Comparison of ENCODE assay signal across 10 mouse cellular contexts in genomic region chr16:26400971-26401370, GRCm38 (mm10). TPM values are rescaled to one million over a fixed set of nuclear protein-coding genes. Genes with fewer than 3 reads are reported as not detected.
DNase-seq lines count a peak whose midpoint lies in the region; ATAC-seq lines count a peak whose summit lies in the region.
"Had no signal": no experiment of that assay in that cellular context is flagged by ENCODE, and none has a peak within 500 bp of the region (broad histone marks: within the 10 kb centered on the region; RNA-seq: fewer than 3 reads in every experiment).

No protein-coding gene starts in this region.

- H3K27me3 ChIP-seq in stomach, embryonic 15.5 days (replicated peaks) = no peaks in the 10 kb centered on the region
- H3K27me3 ChIP-seq: liver, embryonic 12.5 days had no signal

- WGBS in stomach, embryonic 15.5 days = 28% methylated on average over 3 of the region's 3 CpGs

- H3K27ac ChIP-seq in stomach, embryonic 15.5 days = peak overlapping the region; percentile 35; the same call in 1 of the 2 replicates
- H3K27ac ChIP-seq: liver, embryonic 12.5 days; midbrain, embryonic 10.5 days had no signal

- ATAC-seq in stomach, embryonic 15.5 days (ENCODE audit: insufficient read depth, low FRiP score, low read depth) = no peak
- ATAC-seq: liver, embryonic 12.5 days had no signal

- H3K4me3 ChIP-seq in stomach, embryonic 15.5 days (replicated peaks) = no peak overlapping the region
- H3K4me3 ChIP-seq: liver, embryonic 12.5 days; midbrain, embryonic 10.5 days had no signal

- no peaks in the 10 kb centered on the region for H3K9me3 ChIP-seq in stomach, embryonic 15.5 days
- H3K9me3 ChIP-seq: liver, embryonic 12.5 days; midbrain, embryonic 10.5 days had no signal

- peak; percentile 10 to 11 for DNase-seq in heart, adult 18-20 months
- no peak for DNase-seq in heart, postnatal 36 days
- peak; percentile 29 to 34 for DNase-seq in right cerebral cortex, postnatal 10 days (ENCODE audit: low spot score in 2 of 2)
- no peak for DNase-seq in right cerebral cortex, postnatal 14 days
- DNase-seq in kidney, adult 18-20 months = peak; percentile 57
- no peak for DNase-seq in cerebellum, adult 11 months
- DNase-seq in adrenal gland, postnatal 4 days (ENCODE audit: low spot score in 2 of 2) = no peak

- H3K36me3 ChIP-seq in stomach, embryonic 15.5 days = no peaks in the 10 kb centered on the region
- H3K36me3 ChIP-seq: liver, embryonic 12.5 days; midbrain, embryonic 10.5 days had no signal

- intact Hi-C loops in heart, postnatal 36 days (cut with DNase I) = no loop called here

- no peaks in the 10 kb centered on the region for H3K4me1 ChIP-seq in stomach, embryonic 15.5 days
- H3K4me1 ChIP-seq: liver, embryonic 12.5 days; midbrain, embryonic 10.5 days had no signal

- no peak overlapping the region for H3K4me2 ChIP-seq in stomach, embryonic 15.5 days
- H3K4me2 ChIP-seq: liver, embryonic 12.5 days had no signal

- no peak overlapping the region for H3K9ac ChIP-seq in stomach, embryonic 15.5 days
- H3K9ac ChIP-seq: liver, embryonic 12.5 days had no signal

RNA-seq across cellular contexts. Expression of gene Cldn1, which starts 29.3 kb away (rescaled TPM):
- total RNA-seq in heart, adult 18-20 months (2021) = under 1 TPM; 0.27 to 0.54 TPM
- under 1 TPM; 0.43 to 0.78 TPM for total RNA-seq in heart, postnatal 36 days (2021)
- 9.3 and 10.2 TPM in 2 replicates for polyA plus RNA-seq in stomach, embryonic 15.5 days (2015; fragmentation: Nextera tagmentation; extraction: Ambion mirVana)
- total RNA-seq in adrenal gland, postnatal 4 days (2021) = 10 to 100 TPM; 29.5 to 42.3 TPM

Comparison
In these comparisons a context has a peak if more than half of its experiments do, and no peak if none do; other contexts are left out.
1. DNase-seq: peak in heart, adult 18-20 months (2 of 2), right cerebral cortex, postnatal 10 days (2 of 2) and kidney, adult 18-20 months (single experiment); none in heart, postnatal 36 days (0 of 2), right cerebral cortex, postnatal 14 days (single experiment), cerebellum, adult 11 months (single experiment) and adrenal gland, postnatal 4 days (0 of 2).
2. RNA of gene Cldn1, which starts 29.3 kb away (total RNA-seq): 29.5 to 42.3 TPM in adrenal gland, postnatal 4 days; 0.43 to 0.78 TPM in heart, postnatal 36 days and 0.27 to 0.54 TPM in heart, adult 18-20 months; every median in the first group is over 10 times any median in the second.